Mouse (Mus musculus) urinary bladder, postnatal 10 days (tissue): Measurements from ENCODE around the gene 1700030K09Rik.

Experiments
- DNase-seq: peaks from one replicate; pipeline ENCODE4 v3.0.0; 2022; ENCODE audit warnings: low spot score

Gene 1700030K09Rik

DNA sequence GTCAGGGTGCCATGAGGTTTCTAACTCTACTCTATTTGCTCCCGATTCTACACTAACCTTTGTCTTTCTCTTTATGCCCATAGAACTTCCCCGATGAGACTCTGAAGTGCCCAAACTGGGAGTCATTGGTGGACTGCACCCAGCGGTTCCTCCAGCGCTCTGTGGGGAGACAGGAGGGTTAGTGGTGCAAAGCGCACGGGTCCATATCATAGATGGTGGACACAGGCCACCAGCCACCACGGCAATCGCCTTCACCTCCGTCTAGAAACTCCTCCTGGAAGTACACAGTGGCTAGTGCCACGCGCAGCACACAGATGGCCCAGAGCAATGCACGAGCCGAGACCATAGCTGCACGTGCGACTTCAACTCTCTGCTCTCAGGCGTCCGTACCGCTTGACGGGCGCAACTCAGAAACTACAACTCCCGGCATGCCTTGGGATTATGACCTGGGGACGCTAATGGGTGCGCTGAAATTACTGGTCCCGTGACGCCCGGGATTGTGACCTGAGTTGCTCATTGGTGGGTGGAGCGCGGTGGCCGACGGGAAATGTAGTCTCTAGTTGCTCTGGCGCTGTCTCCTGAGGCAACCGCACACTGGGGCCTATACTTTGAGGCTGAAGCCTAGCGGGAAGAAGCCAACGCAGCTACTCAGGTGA is at the start of gene 1700030K09Rik, which contains the start of gene Calr3:
TSS of gene 1700030K09Rik (plus strand) at position 543 of the 656 bp plus-strand sequence.
TSS of gene Calr3 (minus strand) at position 533 of the 656 bp plus-strand sequence.
- DNase-seq: peak; percentile 93

DNA sequence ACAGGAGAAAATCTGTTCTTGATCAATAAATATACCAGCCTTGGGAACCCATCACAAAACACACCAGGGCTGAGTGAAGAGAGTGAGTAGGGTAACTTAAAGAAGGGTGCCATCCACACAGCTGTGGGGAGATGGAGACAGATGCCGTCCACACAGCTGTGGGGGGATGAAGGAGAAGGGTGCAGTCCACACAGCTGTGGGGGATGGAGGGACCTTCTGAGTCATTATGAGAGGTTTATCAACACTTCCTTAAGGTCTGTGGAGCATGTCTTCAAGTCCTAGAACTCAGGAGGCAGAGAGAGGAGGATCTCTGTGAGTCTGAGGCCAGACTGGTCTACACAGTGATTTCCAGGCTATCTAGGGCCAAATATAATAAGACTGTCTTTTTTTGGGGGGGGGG is 42.3 kb upstream of the 1700030K09Rik start:
- DNase-seq: no peak

DNA sequence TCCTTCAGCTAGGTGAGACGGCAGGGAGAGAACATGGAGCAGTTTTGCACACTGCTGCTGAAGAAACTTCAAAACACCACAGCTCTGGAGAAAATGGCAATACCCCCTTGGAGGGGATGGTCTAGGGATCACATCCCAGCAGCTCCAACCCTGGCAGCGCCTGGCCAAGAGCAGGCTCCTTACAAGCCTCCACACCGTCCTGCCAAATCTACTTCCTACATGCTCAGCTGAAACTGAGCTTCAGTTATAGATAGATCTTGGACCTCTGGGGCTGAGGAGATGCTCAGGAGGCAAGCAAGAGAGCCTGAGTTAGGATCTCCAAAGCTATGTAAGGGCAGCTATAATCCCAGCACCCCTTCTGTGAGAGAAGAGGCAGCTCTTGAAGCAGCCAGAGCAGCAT is 40.7 kb upstream of the 1700030K09Rik start:
- no peak for DNase-seq

DNA sequence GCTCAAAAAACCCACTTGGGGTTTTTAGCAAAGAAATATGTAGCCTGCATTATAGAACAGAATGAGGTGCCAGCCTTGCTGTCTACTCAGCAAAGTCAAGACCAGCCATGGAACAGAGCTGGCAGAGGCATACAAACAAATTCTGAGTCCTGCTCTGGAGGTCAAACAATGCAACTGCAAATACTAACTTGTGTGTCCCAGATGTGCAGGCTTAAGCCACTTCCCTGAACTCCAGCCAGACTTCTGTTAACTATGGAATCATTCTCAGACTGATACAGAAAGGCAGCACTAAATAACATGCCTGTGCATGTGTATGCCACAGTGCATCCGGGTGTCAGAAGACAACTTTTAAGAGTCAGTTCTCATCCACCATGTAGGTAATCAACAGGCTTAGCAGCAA is 35.8 kb upstream of the 1700030K09Rik start:
- DNase-seq: no peak

DNA sequence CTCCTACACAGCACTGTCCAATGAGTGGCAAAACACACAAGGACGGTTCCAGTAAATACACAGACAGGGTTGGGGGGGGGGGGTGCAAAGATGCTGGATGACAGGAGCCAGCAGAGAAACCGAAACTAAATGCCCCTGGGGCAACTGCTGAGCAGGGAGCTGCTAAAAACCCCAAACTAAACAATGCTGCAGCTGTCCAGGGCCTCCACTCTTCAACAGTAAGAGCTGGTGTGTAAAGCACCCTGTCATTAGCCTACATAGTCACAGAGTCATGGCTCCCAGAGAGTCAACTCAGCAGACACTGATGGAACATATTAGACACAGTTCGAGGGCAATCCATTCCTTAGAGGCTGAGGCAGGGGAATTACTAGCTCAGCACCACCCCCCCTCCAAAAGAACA is 34.2 kb upstream of the 1700030K09Rik start:
- DNase-seq: no peak

DNA sequence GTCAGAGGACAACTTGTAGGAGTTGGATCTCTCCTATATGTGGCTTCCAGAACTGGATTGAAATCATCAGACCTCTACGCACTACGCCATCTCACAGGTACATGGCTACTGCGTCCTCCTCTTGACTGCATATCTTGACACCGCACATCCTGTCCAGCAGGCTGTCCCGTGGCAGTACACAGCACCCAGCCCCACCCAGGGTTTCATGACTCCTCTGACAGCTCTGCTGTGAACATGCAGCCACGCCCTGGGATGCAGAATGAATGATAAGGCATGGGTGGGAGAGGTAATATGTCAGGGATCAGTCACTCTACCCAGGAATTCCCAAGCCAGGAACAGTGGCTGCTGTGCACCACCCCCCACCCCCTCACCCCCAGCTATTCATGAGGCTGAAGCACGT is 29.8 kb upstream of the 1700030K09Rik start:
- no peak for DNase-seq

DNA sequence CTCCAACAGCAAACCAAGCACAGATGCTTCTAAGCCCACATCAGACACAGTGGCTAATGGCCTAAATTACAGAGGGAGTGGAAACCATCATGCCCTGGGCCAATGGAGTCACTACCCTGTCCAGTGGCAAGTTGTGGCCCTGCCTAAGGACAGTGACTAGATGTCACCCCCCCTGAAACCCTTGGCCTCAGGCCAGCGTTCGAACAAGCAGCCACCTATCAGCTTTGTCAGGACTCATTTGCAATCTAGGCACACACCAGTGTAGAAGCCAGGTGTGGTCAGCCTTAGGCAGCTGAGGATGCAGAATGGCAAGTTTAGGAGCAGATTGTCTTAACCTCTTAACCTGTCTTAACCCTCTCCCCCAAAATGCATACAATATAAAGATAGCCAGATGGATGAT is 28.4 kb upstream of the 1700030K09Rik start:
- no peak for DNase-seq

DNA sequence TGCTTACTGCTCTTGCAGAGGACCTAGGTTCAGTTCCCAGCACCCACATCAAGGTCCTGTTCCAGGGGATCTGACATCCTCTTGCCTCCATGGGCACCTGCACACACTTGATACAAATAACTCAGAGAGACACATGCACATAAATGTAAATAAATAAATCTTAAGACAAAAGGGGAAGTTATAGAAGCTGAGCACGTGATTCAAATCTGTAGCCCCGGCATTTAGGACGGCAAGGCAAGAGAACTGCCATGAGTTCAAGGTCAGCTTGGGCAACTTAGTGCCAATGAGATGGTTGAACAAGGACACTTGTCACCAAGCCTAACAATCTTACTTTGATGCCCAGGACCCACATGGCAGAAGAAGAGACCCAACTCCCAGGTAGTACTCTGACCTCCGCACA is 25.6 kb upstream of the 1700030K09Rik start:
- DNase-seq: no peak

DNA sequence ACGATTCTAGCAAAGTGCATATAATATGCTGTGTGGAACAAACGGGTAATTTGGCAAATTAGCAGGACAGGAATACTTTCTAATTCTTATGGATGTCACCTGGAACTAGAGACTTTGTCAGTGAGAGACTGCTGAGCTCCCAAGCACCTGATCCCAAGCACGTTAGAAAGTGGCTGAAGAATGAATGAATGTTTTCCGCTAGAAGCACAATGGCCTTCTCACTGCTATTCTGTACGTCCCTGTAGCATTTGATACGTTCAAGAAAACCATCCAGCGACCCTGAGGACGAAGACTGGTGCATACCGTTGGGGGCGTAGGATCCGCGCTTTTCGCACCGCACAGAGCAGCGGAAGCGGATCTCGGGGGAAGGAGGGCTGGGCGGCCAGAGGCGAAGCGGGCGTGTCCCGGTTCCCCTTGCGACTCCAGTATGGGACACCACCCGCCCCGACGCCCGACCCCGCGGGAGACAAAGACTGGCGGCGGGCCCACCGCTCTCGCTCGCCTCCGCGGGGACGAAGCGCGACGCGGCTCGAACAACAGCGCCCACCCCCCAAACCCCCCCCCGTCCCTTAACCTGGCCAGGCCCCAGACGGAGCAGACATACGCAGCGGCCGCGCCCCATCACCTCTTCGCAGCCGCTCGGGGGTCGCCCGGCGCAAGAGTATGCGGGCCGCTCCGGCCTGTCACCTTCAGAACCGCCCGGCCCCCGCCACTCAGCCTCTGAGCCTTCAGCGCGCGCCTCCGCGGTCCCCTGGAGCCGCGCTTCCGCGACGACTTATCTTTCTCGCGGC is 22.9 kb upstream of the 1700030K09Rik start:
- no peak for DNase-seq

DNA sequence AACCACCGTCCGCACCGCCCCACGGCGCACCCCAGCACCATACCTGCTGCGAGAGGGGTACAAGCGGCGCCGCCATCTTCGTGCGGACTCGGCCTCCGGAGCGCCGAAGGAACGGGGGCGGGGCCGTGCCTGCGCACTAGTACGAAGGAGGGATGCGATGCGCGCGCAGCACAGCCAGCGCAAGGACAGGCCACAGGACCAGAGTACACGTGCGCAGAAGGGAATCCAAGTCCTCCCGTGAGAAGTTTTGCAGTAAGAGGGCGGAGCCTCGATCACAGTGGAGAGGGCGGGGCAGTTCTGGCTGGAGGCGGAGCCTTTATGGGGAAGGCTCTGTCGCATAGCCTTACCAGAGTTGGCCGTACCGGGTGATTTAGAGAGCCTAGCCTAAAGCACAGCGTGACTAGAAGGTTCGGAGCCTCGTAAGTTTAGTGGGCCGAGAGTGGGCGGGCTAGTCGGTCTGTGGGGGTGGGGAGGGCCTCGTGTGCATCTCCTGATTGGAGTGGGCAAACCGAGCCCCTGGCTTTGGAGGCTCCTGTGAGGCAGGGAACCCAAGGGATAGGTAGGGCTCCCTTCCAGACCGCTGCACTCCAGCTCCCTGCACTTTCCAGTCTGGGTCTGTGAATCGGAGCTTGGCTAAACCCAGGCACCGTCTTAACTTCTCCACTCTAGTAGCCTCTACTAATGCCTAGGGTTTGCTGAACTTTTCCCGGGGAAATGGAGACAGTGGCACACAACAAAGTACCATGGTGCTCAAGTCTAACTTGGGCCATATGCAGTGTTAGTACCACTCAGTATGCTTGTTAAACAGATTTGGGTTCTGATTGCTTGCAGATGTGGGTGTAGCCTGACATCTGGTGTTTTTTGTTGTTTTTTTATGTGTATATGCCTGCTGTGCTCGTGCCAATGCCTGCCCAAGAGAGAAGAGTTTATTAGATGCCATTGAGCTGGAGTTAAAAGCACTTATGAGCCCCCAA is 22.0 kb upstream of the 1700030K09Rik start, which contains the start of gene Eps15l1:
TSS of gene Eps15l1 (minus strand) at position 99 of the 974 bp plus-strand sequence.
- DNase-seq: peak; percentile 95

DNA sequence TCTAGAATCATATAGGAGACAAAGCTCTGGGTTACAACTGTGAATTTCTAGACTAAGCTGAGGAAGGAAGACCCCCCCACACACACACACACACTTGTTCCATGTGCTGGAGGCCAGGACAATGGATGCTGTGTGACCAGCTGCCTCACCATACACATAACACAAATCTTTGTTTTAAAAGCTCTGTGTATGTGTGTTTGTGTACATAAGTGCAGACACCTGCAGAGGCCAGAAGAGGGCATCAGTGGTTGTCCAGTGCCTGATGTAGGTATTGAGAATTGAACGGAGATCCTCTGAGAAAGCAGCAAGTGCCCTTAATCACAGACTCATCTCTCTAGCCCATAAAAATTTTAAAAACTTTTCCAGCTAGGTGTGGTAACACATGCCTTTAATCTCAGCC is 20.8 kb upstream of the 1700030K09Rik start:
- DNase-seq: no peak

DNA sequence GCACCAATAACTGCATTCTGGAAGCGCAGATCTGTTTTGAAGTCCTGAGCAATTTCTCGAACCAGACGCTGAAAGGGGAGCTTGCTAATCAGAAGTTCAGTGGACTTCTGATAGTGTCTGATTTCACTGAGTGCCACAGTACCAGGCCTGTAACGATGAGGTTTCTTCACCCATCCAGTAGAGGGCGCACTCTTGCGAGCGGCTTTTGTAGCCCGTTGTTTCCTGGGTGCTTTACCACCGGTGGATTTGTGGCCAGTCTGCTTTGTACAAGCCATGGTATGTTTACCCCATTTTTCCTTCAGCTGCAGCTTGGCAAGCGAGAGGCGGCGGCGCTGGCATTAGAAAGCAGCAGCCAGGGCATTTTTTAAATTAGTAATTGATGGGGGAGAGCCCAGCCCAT is 14.0 kb upstream of the 1700030K09Rik start:
- no peak for DNase-seq

DNA sequence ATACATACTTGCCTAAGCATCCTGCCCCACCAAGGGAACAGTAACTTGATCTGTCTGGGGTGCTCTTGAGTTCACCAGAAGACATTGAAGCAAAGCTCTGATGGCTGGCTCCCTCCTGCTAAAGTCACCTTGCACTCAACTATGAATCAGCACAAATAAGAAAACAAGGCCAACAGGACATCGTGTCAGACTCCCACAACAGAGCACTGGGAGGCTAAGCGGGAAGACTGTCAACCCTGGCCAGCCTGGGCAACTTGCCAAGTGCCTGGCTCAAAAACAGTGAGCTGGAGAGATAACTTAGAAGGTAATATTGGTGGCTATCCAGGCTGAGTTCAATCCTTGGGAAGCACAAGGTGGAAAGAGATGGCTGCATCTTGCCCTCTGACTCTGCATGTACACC is 8.7 kb upstream of the 1700030K09Rik start:
- no peak for DNase-seq

DNA sequence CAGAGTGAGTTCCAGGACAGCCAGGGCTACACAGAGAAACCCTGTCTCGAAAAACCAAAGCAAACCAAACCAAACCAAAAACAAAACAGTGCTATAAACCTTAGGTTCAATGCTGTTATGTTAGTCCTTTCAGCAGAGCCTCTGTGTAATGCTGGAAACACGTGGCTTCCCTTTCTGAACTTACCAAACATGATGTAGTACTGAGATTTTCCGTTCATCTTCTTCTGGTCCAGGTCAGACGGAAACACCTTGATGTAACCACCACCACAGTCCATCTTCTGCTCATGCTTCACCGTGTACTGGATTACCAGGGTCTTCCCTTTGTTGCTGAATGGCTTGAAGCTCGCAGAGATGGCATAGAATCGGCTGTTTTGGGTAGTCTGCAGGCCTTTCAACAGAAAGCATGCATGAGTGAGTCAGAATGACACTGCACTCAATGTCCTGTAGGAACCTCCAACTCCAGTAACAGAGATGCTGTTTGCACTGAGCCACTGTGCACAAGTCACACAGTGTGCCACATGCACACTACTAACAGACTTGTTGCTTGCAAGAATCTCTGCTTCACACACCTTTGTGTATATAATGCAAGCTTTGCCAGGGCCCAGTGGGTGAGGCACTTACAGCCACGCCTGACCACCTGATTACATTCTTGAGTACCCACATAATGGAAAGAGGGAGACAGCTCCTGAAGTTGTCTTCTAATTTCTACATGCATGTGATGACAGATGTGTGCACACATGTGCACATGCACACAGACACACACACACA is 5.2 kb upstream of the 1700030K09Rik start:
- DNase-seq: no peak

DNA sequence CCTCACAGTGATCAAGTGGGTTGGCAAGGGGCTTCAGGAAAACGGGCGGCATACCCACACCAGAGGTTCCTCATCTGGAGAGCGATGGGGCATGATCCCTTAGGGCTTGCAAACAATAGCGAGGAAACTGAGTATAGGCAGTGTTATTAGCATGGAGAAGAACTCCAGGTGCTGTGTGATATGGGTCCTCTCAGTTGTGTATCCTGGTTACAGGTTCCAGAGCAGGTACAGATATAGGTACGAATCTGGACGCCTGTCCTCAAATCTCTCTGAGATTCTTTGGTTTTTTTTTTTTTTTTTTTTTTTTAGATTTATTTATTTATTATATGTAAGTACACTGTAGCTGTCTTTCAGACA is 292 bp downstream of the 1700030K09Rik start:
- DNase-seq: no peak

DNA sequence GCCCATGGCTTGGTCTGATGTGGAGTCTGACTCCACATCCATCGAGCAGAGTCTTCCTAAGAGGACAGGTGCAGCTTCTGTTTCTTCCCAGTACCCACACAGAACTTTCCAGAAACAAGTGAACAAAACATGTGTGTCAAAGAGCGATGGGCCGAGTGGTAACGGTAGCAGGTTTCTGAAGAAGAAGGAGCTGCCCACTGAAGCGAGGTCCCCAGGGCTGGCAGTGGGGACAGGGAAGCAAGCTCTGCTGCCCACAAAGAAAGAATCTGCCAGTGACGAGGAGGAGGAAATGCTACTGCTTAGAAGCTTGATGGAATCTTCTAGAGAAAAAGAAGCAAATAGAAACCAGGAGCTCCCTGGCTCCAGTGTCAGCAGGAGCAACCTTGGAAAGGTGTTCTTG is 1.4 kb downstream of the 1700030K09Rik start:
- DNase-seq: no peak

DNA sequence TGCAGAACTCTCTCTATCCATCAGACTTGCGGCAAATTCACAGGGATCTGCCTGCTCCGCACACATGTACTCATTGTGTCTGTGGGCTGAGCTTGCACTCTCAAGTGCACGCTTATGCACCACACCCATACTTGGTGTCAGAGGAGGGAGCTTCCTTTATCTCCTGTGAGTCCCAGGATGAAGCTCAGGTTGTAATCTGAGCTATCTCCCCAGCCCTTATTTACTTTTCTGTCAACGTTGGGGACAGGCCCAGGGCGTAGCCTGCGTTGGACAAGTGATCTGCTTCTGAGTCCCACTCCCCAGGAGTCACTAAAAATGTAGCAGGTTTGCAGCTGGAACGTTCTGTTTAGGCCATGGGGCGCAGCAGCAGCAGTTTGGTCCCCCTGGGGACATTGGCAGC is 7.8 kb downstream of the 1700030K09Rik start:
- no peak for DNase-seq

DNA sequence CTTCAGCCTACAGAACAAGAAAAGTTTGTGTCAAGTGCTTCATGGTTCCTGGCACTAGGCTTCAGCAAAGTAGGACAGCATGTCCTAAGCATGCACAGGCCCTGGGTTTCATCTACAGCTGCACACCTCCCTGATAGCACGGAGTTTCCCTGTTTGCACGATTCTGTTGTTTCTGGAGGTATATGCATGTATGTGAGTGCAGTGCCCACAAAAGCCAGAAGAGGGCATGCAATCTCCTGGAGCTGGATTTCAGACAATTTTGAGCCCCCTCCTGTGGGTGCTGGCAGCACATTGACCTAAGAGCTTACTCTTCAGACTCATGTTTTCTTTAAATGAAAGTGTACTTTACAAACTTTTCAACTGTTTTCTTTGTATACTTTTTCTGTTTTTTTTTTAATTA is 10.2 kb downstream of the 1700030K09Rik start:
- DNase-seq: no peak

DNA sequence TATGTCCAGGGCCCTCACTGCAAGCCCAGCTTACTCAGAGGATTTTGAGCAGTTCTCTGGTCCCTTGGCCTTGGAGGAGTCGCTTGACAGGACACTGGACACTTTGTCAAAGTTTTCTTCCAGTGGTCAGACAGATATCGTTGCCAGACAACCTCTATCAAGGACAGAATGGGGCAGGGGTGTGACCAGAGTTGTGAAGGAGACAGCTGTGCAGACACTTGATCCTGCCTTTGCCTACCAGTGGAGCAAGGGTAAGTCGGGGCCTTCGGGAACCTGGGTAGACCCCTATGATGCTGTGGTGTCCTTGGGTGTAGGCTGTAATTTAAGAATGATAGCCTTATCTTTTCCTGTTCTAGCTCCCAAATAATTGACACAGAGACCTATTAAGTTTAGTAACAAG is 11.6 kb downstream of the 1700030K09Rik start:
- no peak for DNase-seq

DNA sequence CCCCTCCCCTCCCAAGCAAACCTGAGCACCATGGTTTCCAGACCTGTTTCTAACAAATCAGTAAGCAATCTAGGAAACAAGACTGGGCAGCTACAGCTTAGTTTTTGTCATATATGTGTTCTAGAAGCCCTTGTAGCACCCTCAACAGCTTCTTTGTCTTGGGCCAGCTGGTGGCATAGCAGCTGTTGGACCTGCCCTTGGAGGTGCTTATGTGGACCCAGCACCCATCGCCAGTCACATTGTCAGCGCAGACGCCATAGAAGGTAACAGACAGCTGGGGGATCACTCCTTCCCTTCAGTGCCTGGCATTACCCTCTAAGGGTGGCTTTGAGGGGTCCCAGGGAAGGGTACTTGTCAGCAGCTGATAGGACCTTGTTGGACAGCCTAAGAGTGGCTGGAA is 14.1 kb downstream of the 1700030K09Rik start:
- DNase-seq: no peak

DNA sequence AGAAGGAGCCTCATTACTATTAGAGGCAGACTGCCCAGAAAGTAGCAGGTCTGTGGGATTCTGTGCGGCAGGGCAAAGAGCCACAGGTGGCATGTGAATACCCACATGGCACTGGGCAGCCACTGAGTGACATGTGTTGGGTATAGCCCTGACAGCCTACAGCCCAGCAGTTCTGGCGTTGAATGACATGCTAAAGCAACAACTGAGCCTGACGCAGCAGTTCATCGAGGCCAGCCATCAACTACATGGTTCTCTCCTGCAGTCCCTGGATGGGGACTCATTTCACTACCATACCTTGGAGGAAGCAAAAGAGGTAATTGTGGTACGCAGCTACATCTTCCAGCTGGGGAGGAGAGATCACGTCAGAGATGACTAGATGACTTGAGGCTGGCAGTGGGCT is 14.8 kb downstream of the 1700030K09Rik start:
- no peak for DNase-seq
